Mouse (Mus musculus) CD8-positive naive resting alpha-beta T cell, adult 2 months (primary cell): ENCODE results near the gene Hoxa2.

Experiments used
- DNase-seq, 2 experiments: peaks; one replicate each; pipeline ENCODE4 v3.0.0; 2022; ENCODE audit warnings: low read depth in 2 of 2, low spot score in 2 of 2

Hoxa2 gene

DNA sequence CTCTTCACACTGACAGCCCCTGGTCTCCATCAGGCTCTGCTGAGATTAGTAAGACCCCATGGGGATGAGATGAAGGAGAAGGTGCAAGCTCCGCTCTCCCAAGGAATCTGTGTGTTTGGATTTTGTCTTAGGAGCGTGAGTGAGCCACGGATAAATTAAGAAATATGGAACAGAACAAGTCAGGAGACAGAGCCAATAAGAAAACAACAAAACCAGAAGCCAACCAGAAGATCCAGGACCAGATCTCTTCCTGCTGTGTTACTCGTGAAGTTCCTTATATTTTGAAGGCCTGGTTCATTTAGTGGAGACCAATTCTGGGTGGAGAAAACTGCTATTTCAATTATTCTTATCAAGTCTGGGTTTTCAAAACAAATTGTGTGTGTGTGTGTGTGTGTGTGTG lies 13.1 kb downstream of the Hoxa2 start:
- DNase-seq: no peak

DNA sequence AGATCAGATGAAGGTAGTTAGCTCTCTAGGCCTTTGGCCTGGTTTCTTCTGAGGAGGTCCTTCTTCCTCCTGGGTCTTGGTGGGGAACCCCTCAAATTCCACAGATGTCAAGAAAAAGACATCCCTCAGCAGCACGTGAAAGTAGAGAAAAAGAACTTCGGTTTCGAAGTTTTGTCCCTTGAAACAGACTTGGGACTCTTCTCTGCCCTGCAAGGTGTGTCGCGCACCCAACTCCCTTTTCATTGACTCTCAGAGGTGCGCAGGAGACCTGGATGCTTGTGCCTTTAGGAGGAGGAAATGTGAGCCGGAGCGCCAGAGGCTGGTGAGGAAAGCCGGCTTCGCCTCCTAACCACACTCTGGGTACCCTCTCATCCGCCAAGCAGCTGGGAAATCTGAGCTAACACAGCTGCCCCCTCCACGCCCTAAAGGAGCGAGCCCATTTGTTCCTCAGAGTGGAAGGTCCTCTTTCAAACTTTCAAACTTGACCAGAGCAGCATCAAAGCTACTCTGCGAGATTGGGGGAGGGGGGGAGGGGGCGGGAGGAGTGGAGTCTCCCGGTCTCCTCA lies 14.1 kb downstream of the Hoxa2 start:
- DNase-seq: no peak

DNA sequence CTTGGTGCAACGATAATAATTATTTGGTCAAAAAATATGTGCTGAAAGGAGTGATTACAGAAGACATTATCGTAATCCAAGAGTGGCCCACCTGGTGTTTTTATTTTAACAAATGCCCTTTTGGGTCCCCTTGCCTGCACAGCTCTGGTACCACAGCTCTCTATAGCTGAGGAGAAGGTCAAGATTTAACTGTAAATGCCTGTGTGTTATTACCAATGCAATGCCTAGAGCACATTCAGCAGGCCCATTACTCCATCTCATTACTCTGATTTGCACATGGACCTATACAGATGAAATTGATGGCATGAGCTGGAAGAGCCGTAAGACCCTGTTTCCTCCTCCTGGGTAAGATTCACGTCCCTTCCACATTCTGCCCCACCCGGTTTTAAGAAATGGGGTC lies 25.5 kb downstream of the Hoxa2 start:
- DNase-seq: no peak

- DNase-seq: no peak
Measured at GRCm38 (mm10) chr6:52138576-52138975, 26.1 kb downstream of the Hoxa2 start.

- no peak for DNase-seq
Measured at GRCm38 (mm10) chr6:52137841-52138535, 26.6 kb downstream of the Hoxa2 start.

DNA sequence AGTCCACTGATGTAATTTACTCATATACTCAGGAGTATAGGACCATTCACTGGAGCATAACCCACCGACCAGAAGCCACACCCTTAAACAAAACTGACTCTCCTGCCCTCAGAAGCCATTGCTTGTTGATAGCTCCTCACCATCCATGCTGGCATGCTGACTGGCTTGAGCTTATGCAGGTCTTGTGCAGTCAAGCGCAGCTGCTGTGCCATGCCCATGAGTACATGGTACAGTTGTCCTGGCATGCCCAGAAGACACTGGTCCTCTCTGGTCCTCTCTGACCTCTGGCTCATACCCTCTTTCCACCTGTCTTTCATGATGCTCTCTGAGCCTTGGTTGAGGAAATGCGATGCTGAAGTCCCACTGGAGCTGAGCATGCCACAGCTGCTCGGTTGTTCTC lies 41.0 kb downstream of the Hoxa2 start:
- DNase-seq: no peak

DNA sequence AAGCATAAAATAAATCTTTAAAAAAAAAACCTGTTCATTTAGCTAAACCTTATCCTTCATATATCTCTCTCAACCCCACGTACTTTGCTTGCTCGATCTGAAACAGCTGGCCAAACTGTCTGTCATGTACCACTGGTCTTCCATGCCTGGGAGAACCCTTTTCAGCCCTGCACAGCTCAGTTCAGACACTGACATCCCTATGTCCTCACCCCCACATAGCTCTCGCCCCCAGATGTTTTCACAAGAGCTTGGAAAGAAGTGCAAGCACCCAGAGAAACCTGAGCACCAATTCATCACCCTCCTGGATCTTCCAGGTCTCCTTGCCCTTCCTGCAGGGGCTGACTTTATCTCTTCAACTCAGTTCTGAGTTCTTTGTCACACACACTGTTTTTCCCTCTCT lies 43.5 kb downstream of the Hoxa2 start:
- no peak for DNase-seq

DNA sequence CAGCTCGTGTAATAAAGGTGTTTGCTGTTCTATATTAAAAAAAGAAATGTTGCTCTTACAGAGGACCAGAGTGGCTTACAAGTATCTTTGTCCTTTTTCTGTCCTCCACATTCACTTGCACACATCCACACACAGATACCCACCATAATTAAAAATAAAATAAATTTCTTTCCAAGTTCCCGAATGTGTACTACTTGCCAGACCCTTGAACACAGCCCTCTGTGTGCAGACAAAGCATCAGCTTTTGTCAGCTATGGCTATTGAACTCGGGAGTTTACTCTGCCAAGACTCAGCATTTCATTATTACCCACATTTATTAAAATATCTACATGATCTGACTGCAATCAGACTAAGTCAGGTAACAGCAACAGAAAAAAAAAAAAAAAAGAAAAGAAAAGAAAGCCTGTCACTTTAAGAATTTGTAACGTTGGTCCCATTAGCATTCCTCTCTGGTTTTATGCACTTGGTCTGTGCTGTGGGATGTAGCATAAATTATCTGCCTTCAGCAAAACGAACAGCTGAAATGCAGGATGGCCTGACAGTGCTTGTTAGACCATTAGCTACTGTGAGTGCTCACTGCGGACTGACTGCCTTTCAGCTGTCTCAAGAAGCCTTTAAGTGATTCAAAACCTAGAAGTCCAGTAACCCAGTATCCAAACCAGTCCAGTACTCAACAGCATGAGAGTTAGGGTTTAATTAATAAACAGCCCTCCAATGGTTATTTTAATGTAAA lies 45.6 kb downstream of the Hoxa2 start:
- no peak for DNase-seq

- DNase-seq: no peak
Measured at GRCm38 (mm10) chr6:52115899-52116298, 48.7 kb downstream of the Hoxa2 start.
